Mouse (Mus musculus): ENCODE data around the gene Vmn1r171. TPM values are rescaled to one million over a fixed set of nuclear protein-coding genes. Genes with fewer than 3 reads are reported as not detected.

Gene Vmn1r171
- polyA plus RNA-seq (2012; rRNA removed; ENCODE audit: low replicate concordance) = not detected in 2 replicates

GRCm38 (mm10) chr7:23630422-23630821 lies at the start of gene Vmn1r171:
Vmn1r171 (plus strand) TSS chr7:23630722.

DNA sequence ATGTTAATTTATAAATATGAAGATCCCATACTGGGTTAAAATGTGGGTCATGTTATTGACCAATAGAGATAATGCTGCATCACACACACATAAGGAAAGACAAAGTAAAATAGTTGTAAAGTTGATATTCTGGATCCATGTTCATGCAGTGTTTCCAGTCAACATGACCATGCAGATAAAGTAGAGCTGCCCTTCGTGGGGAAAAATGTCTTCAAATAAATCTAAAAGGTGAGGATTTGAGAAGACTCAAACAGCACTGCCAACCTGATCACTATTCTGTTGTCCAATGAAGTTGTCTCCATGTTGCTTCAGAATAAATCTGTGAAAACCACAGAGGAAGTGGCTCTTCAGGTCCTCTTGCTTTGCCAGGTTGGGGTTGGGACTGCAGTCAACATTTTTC lies 24.6 kb upstream of the Vmn1r171 start, which contains the start of gene Vmn1r170:
Vmn1r170 (plus strand) TSS at position 301 of the 400 bp plus-strand sequence.

DNA sequence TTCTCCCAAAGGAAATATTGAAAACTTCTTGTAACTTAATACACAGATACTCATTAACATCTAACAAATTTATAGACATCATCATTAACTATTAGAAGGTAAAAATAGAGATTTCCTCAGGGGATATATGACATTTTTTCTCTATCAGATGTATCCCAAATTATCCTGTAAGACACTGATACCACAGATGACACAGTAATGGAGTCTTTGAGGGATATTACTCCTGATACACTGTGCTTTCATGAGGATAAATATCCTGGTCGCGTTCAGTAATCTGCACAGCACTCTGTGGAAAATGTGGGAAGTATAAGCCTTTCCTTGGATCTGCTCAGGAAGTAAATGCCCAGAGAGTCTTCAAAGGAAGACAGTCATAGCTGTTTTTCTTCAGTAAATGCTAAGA lies 27.5 kb downstream of the Vmn1r171 start, which contains the start of gene Vmn1r172:
Vmn1r172 (plus strand) TSS at position 301 of the 400 bp plus-strand sequence.

Other genes starting within 250 kb of the Vmn1r171 start
- not detected in 2 replicates for gene Nlrp5, start 244.8 kb upstream of the Vmn1r171 start, polyA plus RNA-seq (2012; rRNA removed; ENCODE audit: low replicate concordance)
- gene Vmn1r167, start 123.5 kb upstream of the Vmn1r171 start, polyA plus RNA-seq (2012; rRNA removed; ENCODE audit: low replicate concordance) = not detected in 2 replicates
- not detected in 2 replicates for gene Vmn1r168, start 91.0 kb upstream of the Vmn1r171 start, polyA plus RNA-seq (2012; rRNA removed; ENCODE audit: low replicate concordance)
- not detected in 2 replicates for gene Vmn1r169, start 55.2 kb upstream of the Vmn1r171 start, polyA plus RNA-seq (2012; rRNA removed; ENCODE audit: low replicate concordance)
- not detected in 2 replicates for gene Vmn1r170, start 24.5 kb upstream of the Vmn1r171 start, polyA plus RNA-seq (2012; rRNA removed; ENCODE audit: low replicate concordance)
- not detected in 2 replicates for gene Vmn1r172, start 27.6 kb downstream of the Vmn1r171 start, polyA plus RNA-seq (2012; rRNA removed; ENCODE audit: low replicate concordance)
- gene Vmn1r173, start 70.0 kb downstream of the Vmn1r171 start, polyA plus RNA-seq (2012; rRNA removed; ENCODE audit: low replicate concordance) = not detected in 2 replicates
- gene Vmn1r174, start 121.5 kb downstream of the Vmn1r171 start, polyA plus RNA-seq (2012; rRNA removed; ENCODE audit: low replicate concordance) = not detected in 2 replicates
- gene Vmn1r175, start 179.9 kb downstream of the Vmn1r171 start, polyA plus RNA-seq (2012; rRNA removed; ENCODE audit: low replicate concordance) = not detected in 2 replicates
- not detected in 2 replicates for gene Vmn1r176, start 206.7 kb downstream of the Vmn1r171 start, polyA plus RNA-seq (2012; rRNA removed; ENCODE audit: low replicate concordance)
- gene Vmn1r177, start 235.7 kb downstream of the Vmn1r171 start, polyA plus RNA-seq (2012; rRNA removed; ENCODE audit: low replicate concordance) = not detected in 2 replicates